Mouse (Mus musculus) R1 (cell line): ENCODE results near the gene Scin.
A peak's percentile ranks its signal among the peaks of the same experiment; 100 is the strongest.

Source experiments
- DNase-seq: peaks from one replicate; pipeline ENCODE4 v3.0.0-alpha.2; 2018; ENCODE audit warnings: low read depth, low spot score

Gene Scin

DNA sequence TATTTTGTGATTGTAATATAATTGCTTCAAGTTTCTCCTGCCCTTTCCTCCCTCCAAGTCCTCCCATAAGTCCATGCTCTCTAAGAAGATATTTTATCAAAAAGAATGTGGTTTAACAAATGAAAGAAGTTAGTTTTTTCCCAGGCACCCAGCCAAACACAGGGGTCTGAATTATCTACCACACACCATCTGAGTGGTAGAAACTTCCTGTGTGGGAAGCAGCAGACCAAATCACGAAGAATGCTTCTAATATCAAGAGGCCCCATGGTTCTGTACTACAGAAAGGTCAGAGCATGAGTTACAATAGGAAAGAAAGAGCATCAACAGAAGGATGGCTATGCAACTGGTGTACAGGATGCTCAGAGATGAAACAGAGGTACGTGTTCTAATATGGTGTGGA is 25.9 kb downstream of the Scin start:
- no peak for DNase-seq

DNA sequence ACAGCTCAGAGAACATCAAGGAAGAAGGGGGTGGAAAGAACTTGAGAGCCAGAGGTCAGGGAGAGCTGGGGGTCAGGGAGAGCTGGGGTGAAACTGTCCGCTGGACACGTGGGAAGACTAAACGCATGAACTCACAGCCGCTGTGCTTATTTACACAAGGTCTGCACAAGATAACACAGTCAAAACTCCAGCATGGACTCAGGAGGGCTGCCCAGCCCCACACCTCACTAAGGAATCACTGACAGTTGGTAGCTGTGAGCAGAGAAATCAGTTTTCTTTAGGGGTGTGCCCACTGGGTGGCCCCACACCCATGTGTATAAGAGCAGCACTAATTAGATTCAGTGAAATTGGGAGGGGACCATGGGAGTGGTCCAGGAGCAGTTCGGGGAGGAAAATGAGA is 27.2 kb downstream of the Scin start:
- DNase-seq: no peak

DNA sequence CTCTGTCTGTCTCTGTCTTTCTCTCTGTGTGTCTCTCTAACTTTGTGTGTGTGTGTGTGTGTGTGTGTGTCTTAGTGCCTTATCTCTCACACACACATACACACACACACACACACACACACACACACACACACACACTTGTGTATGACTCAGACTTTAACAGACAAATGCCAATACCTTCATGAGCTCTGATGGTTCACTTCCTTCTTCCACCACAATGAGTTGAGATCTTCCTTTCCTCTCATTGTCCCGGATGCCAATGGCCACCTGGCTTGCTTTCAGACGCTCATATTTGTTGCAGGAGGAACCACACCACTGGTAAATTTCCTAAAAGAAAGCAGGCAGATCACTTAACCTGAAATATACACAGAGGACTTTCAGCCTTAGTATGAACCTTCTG is 29.3 kb downstream of the Scin start:
- no peak for DNase-seq

DNA sequence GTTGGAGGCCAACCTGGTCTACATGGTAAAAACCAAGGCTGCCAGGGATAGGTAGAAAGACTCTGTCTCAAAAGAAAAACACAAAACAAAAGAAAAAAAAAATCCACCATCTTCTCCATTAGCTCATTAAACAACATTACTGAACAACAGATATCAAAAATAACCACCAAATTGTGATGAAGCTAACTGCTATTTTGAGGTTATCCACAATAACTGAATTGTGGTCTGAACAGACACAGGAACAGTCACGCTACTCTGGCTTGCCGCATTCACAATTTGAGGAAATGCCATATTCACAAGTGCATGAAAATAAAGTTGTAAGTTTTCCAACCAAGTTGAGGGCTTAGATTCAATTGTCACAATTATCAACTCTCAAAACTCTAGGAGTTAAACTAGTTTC is 31.7 kb downstream of the Scin start:
- DNase-seq: no peak

DNA sequence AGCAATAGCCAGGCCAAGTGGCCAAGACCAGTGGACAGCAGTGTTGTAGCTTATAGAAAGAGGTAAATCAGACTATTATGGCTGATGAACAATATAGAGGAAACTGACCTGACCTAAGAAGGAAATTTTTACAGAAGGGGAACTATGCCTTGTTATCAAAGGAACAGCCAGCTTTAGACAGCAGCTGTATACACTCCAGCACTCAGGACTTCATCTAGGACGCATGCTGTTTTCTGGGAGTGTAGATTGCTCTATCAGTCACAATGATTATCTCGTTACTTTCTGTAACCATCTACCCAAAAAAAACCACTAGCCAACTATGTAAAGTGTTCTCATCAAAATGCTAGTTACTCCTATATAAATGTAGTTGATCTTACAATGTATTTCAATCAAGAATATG is 34.6 kb downstream of the Scin start:
- no peak for DNase-seq

DNA sequence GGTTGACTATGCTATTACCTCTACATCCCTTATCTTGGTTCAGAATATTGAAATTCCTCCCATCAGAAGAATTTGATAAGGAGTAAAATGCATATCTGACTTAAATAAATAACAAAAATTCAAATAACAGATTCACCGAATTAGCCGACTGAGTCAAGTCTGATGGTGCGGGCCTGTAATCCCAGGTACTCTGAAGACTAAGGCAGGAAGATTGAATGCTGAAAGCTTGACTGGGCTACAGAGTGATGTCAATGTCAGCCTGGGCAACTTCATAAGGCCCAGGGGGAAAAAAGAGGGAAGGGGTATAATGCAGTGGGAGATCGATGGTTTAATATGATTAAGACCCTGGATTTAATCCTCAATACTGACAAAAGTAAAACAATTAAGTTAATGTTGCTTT is 36.6 kb downstream of the Scin start:
- DNase-seq: no peak

DNA sequence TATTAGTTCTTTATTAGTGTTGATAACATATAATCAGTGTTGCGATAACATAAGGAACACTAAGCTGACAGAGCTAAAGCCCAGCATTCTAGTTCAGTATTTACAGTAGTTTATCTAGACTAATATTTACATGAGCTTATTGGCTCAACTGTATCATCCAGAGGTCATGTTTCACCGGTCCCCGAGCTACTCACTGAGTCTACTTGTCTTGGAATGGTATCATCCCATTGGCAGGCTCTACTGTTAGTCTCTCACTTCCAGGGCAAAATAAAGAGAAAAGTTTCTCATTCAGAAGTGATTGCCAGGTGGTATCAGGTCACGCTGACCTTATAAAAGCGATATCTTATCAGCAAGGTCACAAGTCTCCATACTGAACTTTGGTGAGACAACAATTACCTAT is 37.0 kb downstream of the Scin start:
- no peak for DNase-seq

DNA sequence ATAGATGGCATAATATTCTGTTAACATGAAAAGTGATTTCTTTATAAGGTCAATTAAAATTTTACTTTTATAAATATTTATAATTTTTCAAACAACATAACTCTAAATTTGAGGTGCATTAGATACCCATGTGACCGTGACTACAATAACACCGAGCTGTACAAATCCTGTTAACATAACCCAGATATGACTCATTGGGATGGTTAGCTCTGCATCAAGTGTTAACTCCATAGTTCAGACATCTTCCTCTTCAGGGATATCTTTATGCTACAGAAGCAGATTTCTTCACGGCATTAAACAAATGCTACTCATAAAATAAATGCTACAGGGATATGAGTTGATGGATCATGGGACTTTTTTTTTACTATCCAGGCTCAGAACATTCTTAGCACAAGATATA is 37.6 kb downstream of the Scin start:
- DNase-seq: no peak

DNA sequence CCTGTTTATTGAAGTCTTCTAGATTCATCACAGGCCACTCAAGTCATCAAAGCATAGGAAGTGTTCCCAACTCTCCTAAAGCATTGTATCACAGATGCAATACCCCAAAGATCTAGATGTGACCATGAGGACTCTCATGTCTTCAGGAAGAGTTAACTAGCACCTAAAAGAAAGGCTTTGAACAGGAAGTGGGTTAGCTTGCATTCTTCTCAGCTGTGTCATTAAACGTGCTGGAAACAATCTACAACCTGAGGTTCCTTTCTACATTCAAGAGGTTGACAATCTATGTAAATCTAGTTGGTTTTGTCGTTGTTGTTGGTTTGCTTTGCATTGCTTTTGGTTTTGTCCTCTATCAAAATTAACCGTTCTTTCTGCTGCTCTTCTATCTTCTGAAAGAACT is 44.0 kb downstream of the Scin start:
- no peak for DNase-seq

DNA sequence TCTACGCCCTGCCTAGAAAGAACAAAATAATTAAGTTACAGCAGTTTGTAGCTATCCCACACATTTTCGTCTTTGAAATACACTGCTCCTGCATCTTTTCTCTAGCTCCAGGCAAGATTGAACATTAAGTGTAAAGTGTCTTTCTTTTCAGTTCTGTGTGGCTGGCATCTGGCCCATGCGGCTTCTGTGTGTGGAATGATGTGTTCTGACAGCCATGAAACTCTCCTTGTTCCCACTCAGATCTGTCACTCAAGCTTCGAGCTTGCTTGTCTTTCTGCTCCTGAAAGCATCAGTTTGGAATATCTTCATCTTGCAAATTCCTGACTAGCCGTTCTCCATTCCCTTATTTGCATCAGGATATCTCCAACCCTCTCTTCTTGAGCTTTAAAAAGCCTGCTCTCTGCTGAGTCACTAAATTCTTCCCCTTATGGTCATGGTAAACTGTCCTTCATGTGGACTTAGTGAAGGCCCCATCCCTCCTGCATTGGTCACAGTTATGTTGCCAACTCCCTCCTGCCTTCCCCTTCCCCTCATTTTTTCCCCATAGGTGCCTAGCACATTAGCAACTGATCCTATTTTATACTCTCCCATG is 48.2 kb downstream of the Scin start:
- DNase-seq: no peak

DNA sequence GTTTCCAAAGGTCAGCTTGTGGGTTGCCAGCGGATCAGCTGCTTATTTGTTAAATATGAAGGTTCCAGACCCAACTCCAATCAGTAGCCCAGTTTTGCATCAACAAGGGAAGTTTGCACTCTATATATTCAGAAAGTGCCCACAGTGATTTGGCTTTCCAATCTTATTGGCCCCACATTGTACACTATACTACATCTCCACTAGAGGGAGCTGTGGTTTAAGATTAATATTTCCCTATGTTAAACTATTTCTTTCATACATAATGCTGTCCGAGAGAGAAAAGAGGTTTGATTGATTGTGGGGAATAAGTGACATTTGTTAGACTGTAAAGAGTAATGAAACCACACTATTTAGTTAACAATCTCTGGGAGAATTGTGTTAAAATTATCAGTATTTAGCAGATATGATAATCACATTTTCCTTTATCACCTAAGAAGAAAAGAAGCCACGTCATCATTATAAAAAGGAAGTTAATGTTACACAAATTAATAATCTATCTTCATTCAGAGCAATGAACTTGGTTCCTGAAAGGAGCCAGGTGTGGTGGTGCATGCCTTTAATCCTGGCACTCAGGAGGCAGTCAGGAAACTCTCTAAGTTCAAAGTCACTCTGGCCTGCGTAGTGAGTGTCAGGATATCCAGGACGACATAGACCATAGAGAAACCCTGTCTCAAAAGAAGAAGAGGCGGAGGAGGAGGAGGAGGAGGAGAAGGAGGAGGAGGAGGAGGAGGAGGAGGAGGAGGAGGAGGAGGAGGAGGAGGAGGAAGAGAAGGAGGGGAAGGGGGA is 51.4 kb downstream of the Scin start:
- peak; percentile 22 for DNase-seq

DNA sequence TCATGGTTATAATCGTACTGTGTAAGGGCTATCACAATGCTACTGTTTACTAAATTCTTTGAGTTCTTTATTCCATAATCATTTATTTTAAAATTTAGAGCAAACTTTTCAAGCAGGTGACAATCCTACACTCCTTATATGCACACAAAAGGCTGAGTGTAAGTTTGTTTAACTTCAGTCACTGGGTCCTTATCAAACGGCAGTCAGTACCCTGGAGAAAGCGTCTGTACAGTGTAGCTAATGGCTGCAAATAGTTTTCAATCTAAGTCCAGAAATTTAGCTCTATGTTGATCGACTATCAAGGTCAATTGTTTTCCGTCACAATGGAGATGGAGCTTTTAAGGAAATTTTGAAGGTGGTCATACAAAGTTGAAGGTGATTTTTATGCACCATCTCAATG is 52.0 kb downstream of the Scin start:
- no peak for DNase-seq

DNA sequence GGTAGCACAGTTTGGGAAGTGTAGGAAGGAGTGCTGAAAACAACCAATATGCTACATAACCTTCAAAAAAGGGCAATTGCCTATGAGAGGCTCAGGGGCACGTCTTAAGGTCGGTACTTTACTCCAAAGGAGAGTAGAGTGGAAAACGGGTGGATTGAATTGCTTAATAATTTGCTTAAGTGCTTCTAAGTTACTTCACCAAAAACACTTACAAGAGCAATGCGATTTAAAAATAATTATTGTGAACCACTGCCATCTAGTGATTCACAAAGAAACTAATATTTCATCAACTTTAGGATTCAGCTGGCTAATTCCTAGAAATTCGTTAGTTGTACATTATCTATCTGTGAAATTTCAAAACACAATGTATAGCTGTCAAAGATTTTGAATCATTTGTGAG is 60.4 kb downstream of the Scin start:
- DNase-seq: peak; percentile 8

DNA sequence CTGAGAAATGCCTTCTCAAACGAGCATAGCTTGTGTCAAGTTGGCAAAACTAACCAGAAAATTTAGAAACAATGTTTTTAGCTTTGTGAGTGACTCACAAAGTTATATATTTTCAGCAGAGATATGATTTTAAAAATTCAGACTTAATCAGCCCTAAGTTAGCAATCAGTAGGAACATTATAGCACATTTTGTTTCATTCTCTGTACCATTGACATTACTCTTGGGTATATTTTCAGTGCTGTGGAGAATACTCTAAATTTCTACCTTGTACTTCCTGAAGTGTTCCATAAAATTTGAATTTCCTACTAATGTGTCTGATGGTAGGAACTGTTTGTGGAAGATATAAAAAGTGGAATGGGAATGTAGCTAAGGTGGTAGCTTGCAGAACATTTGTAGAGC is 87.0 kb downstream of the Scin start:
- DNase-seq: no peak

DNA sequence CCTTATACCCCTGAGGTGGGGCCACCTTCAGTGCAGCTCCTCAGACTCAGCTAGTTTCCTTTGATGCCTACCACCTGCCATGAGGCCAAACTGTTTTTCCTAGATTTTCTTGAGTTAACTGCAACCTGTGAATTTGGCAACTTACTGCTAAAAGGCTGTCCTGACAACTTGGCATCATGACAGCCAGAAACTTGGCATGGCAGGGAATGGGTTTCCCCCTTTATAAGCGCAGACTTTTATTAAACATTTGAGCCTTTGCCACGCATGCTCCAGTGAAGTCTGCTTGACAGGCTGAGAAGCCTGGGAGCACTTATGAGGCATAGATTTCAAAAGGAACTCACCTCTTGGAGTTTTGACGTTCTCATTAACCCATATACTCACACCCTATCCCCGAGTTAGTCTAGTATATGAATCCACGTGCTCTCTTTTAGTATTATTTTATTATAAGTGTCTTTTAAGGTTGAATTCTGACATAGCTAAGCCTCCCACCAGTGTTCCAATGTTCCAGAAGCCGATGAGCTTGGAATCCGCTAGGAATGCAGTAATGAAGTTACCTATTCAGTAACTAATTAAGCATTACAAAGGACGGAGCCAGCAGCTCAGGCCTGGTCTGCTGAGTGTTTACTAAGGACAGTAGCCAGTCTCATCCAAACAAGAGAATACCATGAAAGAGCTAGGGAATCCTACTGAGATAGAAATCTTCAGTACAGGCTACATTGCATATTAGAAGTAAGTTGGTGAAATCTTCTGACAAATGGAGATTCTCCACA is 90.0 kb downstream of the Scin start:
- DNase-seq: peak; percentile 86

DNA sequence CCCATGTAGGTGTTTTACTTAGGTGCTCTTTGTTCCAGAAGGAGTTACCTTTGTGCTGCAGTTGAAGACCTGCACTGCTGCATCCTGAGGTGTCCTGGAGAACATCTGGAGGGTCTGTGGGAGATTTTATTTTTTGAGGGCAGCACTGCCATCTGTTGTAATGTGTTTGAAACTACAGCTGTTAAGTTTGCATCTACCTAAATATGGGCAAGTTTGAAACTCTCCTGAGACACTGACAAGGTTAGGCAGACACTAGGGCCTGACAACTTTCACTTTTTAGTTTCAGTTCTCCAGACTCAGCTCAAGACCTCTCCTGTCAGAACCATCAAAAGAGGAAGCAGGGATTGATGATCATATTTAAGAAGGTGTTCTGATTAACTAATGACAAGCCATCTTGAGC is 94.0 kb downstream of the Scin start:
- peak; percentile 73 for DNase-seq

DNA sequence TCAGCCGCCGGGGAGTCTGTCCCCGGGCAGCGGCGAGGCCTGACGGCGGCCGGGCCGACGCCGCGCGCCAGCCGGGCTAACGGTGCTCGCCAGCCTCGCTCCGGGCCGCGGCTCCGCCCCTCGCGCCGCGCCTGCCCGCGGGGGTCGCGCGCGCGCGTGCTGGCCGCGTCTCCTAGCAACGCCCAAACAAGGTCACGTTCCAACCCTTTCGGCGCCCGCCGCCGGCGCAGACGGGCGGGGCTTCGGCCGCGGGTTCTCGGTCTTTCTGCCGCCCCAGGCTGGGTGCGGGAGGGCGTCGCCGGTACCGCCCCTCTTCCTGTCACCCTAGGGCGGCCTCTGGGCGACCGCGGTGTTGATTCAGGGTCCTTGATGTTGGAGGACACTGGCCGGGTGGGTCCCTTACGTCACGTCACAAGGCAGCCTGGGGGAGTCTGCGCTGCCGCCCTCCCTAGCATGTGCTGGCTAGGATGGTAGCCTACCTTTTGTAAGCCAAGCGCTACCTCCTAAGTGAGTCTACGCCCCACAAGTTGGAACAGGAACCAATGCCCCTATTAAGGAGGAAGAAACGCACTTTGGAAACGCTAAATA is 96.1 kb downstream of the Scin start, which contains the start of gene Arl4a:
Gene Arl4a (minus strand): TSS at position 150 of the 588 bp plus-strand sequence.
- DNase-seq: peak; percentile 84

DNA sequence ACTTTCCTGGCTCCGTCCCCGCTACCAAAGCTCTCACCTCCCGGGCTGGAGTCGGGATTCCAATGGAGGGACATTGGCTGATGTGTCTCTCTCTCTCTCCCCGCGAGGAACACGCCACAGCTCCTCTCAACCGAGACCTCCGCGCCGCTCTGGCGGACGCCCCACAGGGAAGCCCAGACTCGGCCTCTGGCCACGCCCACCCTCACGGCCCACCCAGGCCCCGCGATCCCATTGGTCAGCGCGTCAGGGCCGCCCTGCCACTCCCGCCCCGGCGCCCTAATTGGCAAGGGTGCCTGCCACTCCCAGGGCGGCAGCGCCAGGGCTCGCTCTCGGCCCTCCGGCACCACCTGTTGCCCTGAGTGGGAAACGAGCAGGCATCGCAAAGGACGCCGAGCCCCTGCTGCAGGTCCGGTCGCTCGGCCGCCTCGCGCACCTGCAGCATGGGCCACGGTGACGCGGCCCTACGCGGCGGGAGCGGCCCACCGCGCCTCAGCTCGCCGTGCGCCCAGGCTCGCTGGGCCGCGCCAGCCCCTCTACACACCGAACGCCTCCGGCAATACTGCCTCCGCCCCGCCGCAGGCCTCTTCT is 96.7 kb downstream of the Scin start:
- DNase-seq: peak; percentile 95

DNA sequence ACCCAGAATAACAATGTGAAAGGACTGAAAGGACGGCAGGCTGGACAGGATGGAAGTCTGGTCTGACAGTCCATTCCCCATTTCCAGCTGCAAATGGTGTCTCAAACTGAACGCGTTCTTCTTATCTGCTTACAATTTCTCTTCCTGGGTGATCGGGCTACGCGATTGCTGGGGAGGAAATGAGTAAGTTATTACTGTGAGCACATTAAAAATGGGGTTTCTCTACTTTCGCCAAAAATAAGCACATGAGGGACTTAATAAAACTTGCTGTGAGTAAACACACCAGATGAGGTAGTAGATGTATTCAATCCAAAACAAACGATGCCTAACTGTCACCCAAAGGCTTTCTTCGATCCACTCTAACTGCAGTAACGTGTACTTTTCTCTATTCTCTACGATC is 97.4 kb downstream of the Scin start:
- DNase-seq: peak; percentile 15

DNA sequence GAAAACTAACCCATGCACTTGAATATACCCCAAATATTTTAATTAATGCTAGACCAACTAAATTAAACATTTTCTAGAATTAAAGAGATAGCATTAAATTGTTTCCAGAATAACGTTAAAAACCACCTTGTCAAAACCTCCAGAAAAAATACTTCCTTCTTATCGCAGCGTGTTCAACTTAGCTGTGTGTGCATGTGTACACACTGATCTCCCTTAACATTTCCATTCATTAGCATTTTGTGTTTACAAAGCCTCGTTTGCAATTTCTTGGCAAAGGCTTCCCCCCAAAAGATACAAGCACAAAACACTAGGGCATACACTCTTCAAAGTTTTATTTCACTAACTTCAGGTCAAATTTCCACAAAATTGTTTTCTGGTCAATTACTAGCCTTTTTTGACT is 98.5 kb downstream of the Scin start:
- no peak for DNase-seq

DNA sequence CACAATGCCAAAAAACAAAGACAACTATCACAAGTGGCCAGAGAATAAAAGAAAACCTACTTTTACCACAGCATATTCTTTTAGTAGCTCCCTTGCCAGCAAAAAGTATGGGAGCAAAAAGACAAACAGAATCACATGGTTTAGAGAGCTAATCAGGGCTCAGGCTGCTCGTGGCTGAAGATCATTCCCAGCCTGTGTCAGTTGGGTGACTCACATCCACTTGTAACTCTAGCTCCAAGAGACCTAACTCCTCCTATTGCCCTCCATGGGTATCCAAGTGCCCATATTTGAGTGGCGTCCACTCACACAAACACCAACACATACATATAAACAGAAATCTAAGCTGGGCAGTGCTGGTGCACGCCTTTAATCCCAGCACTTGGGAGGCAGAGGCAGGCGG is 104.8 kb downstream of the Scin start:
- no peak for DNase-seq

DNA sequence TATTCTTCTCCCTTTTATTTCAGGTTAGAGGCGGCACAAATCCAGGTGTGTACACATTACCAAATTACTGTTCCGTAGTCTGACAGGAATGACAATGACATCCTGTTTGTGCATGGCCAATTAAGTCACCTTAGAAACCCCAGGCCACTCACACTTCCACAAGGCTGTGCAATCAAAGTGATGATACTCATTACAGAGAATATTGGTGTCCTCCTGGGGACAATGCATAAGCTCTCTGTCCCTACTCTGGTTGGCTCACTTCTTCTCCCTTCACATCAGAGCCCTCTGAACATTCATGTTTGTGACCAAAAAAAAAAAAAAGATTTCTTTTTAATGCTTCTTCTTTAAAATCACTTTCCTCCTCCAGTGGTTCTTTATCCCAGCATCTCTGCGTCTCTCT is 106.2 kb downstream of the Scin start:
- no peak for DNase-seq
